Mouse (Mus musculus) limb, embryonic 11.5 days (tissue): ENCODE results near the gene Mtch1. TPM values are rescaled to one million over a fixed set of nuclear protein-coding genes. Genes with fewer than 3 reads are reported as not detected.

ENCODE experiments used
- ATAC-seq: fragments of 200-750 bp; cut with Nextera tagmentation; 2 replicates; pipeline ENCODE4 v1.8.0; 2017; ENCODE audit warnings: low read depth; ENCODE audit not compliant: insufficient number of reproducible peaks, low FRiP score, low TSS enrichment
- DNase-seq: peaks from one replicate; pipeline ENCODE4 v3.0.0-alpha.2; 2015; ENCODE audit warnings: low spot score
- H3K27ac ChIP-seq: fragments of 300-500 bp; sonication (generic); replicated peaks from 2 replicates; pipeline ENCODE4 v1.5.1; 2014; ENCODE audit warnings: low read depth, mild to moderate bottlenecking, low read length
- H3K27me3 ChIP-seq: fragments of 300-500 bp; sonication (generic); 2 replicates; pipeline ENCODE4 v1.6.1; 2014; ENCODE audit warnings: mild to moderate bottlenecking, low read length, mixed read lengths; ENCODE audit not compliant: control insufficient read depth, insufficient read depth
- H3K36me3 ChIP-seq: fragments of 300-500 bp; sonication (generic); 2 replicates; pipeline ENCODE4 v1.6.1; 2014; ENCODE audit warnings: mild to moderate bottlenecking, low read length, moderate library complexity, mixed read lengths; ENCODE audit not compliant: control insufficient read depth, insufficient read depth
- H3K4me1 ChIP-seq: fragments of 300-500 bp; sonication (generic); 2 replicates; pipeline ENCODE4 v1.6.1; 2014; ENCODE audit warnings: low read length, mixed read lengths; ENCODE audit not compliant: control insufficient read depth, insufficient read depth
- H3K4me2 ChIP-seq: fragments of 300-500 bp; sonication (generic); 2 replicates; pipeline ENCODE4 v1.6.1; 2014; ENCODE audit warnings: low read depth, mild to moderate bottlenecking, moderate library complexity; ENCODE audit not compliant: severe bottlenecking
- H3K4me3 ChIP-seq: fragments of 300-500 bp; sonication (generic); 2 replicates; pipeline ENCODE4 v1.5.1; 2014; ENCODE audit warnings: low read depth, low read length
- H3K9ac ChIP-seq: fragments of 300-500 bp; sonication (generic); 2 replicates; pipeline ENCODE4 v1.6.1; 2014; ENCODE audit warnings: mild to moderate bottlenecking, low read length
- H3K9me3 ChIP-seq: fragments of 300-500 bp; sonication (generic); 2 replicates; pipeline ENCODE4 v1.6.1; 2016; ENCODE audit warnings: low read length; ENCODE audit not compliant: control insufficient read depth
- WGBS: fragments of 180-500 bp; shearing (Covaris S2); extraction: QIAGEN DNeasy Blood & Tissue Kit; methylation state at CpG from one replicate; pipeline ENCODE4 v1.1.7; 2014; 5-methylcytosine and 5-hydroxymethylcytosine counted together
- polyA plus RNA-seq: library from polyadenylated mRNA; unstranded; fragments of >200 nt; fragmentation: Nextera tagmentation; extraction: Ambion mirVana; gene quantifications from 2 replicates; pipeline ENCODE4 v1.2.1, GENCODE M21; 2014

Mtch1 gene
- polyA plus RNA-seq, 1 experiment from 2014 or later, result 321 TPM

- WGBS, result 93% methylated on average over 2 of the region's 2 CpGs
- Histone ChIP-seq H3K9me3 (0 out of 2 replicates have a peak, but pooled peaks cover 4% of the 10 kb centered on the region), H3K4me3 (no peak overlapping the region), H3K4me1 (no peaks in the 10 kb centered on the region), H3K27ac (no peak overlapping the region), H3K9ac (no peak overlapping the region), H3K4me2 (no peak overlapping the region), H3K27me3 (no peaks in the 10 kb centered on the region), H3K36me3 (no peaks in the 10 kb centered on the region)
- ATAC-seq (no peak), DNase-seq (no peak)
Measured at GRCm38 (mm10) chr17:29312082-29312481, 35.7 kb downstream of the Mtch1 start.

DNA sequence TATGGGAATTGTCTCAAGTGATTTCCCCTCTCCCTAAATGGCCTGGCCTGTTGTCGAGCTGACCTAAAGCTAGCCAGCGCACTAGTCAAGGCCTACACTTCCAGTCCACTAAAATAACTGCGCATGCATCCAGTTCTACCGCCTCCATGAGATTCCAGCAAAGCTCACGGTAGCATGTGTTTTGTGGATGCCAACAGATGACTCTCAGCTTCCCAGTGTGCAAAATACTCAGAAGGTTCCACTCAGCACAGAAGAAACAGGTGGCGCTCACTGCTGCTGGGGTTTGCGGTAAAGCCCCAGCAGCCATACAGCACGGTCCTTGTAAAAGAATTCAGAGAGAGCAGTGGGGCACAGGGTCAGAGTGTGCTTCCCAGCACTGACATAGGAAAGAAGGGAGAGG lies 36.1 kb downstream of the Mtch1 start:
- no peak overlapping the region for H3K27ac ChIP-seq
- WGBS, result 87% methylated on average over 8 of the region's 8 CpGs
- H3K4me1 ChIP-seq, result no peaks in the 10 kb centered on the region
- H3K36me3 ChIP-seq, result no peaks in the 10 kb centered on the region
- H3K9me3 ChIP-seq, result 0 out of 2 replicates have a peak, but pooled peaks cover 4% of the 10 kb centered on the region
- ATAC-seq (no peak), DNase-seq (no peak)
- H3K4me3 ChIP-seq, result no peak overlapping the region
- H3K4me2 ChIP-seq, result no peak overlapping the region
- H3K9ac ChIP-seq, result no peak overlapping the region
- H3K27me3 ChIP-seq, result no peaks in the 10 kb centered on the region

GRCm38 (mm10) chr17:29310056-29310623 lies 37.6 kb downstream of the Mtch1 start:
- H3K4me3 ChIP-seq, result no peak overlapping the region
- H3K9ac ChIP-seq, result no peak overlapping the region
- 71% methylated on average over 21 of the region's 21 CpGs for WGBS
- 0 out of 2 replicates have a peak, but pooled peaks cover 4% of the 10 kb centered on the region for H3K9me3 ChIP-seq
- no peaks in the 10 kb centered on the region for H3K27me3 ChIP-seq
- DNase-seq, result no peak
- H3K4me2 ChIP-seq, result no peak overlapping the region
- H3K4me1 ChIP-seq, result peaks cover 6% of the 10 kb centered on the region; the same call in 1 of the 2 replicates
- no peak overlapping the region for H3K27ac ChIP-seq
- H3K36me3 ChIP-seq, result no peaks in the 10 kb centered on the region
- no peak for ATAC-seq

DNA sequence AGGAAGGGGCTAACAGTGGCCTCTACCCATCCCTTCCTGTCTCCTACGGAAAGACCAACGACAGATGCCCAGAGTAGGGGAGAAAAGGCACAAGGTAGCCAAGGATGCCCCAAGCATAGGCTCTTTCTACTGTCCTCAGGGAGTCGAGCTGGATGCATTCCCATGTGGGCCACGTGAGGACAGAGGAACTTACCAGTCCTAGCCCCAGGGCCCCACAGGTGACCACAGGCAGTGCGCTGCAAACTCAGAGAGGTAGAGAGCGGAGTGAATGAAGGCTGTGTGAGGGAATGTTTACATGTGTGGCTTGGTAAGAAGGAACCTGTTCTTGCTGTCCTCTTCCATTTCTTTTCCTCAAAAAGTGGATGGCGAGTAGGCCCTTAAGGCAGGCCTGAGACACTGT lies 41.9 kb downstream of the Mtch1 start:
- H3K27me3 ChIP-seq, result no peaks in the 10 kb centered on the region
- H3K4me3 ChIP-seq, result no peak overlapping the region
- no peak overlapping the region for H3K9ac ChIP-seq
- H3K9me3 ChIP-seq, result no peaks in the 10 kb centered on the region
- H3K4me2 ChIP-seq, result no peak overlapping the region
- H3K4me1 ChIP-seq, result peaks cover 25% of the 10 kb centered on the region
- H3K36me3 ChIP-seq, result peaks cover 7% of the 10 kb centered on the region; the same call in 1 of the 2 replicates
- DNase-seq (no peak), ATAC-seq (no peak)
- H3K27ac ChIP-seq, result no peak overlapping the region
- WGBS, result 59% methylated on average over 7 of the region's 7 CpGs

- Histone ChIP-seq H3K36me3 (peaks cover 8% of the 10 kb centered on the region; the same call in 1 of the 2 replicates), H3K4me3 (no peak overlapping the region), H3K9me3 (no peaks in the 10 kb centered on the region), H3K27ac (no peak overlapping the region), H3K4me1 (peaks cover 25% of the 10 kb centered on the region), H3K27me3 (no peaks in the 10 kb centered on the region), H3K9ac (no peak overlapping the region), H3K4me2 (no peak overlapping the region)
- whole genome bisulfite sequencing, result 30% methylated on average over 15 of the region's 15 CpGs
- ATAC-seq, result no peak
- no peak for DNase-seq
Measured at GRCm38 (mm10) chr17:29305058-29305806, 42.5 kb downstream of the Mtch1 start.

DNA sequence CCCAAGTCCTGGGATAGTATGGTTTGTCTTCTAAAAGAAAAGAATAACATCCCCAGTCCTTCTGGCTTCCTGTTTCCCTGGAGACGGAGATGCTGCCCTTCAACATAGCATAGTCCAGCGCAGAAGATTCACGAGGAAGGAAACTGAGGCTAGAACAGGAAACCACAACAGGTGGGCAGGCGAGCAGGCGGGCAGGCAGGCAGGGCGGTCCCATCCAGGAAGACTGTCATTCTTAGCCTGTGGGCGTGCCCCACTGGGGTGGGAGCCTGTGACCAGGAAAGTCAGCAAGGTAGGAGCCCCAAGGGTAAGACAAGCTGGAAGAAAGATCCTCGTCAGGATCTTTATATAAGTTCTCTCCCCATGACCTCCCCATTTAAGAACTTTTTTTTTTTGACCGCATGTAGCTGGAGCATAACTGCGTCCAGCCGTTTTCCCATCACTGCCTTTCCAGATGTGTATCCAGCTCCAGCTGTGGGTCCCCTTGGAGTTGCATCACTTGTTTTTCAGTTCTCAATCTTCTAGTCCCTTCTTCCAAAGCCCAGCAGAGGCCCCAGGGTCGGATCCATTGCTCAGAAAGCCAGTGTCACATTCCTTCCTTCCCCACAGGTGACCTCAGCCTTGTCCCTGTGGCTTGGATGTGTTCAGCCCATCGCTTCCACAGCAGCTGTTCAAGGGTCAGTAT lies 43.2 kb downstream of the Mtch1 start:
- DNase-seq (no peak), ATAC-seq (no peak)
- WGBS, result 69% methylated on average over 13 of the region's 13 CpGs
- H3K4me1 ChIP-seq, result peaks cover 25% of the 10 kb centered on the region
- H3K27me3 ChIP-seq, result no peaks in the 10 kb centered on the region
- peaks cover 12% of the 10 kb centered on the region; the same call in 1 of the 2 replicates for H3K36me3 ChIP-seq
- no peak overlapping the region for H3K9ac ChIP-seq
- no peaks in the 10 kb centered on the region for H3K9me3 ChIP-seq
- no peak overlapping the region for H3K4me3 ChIP-seq
- no peak overlapping the region for H3K4me2 ChIP-seq
- H3K27ac ChIP-seq, result no peak overlapping the region

DNA sequence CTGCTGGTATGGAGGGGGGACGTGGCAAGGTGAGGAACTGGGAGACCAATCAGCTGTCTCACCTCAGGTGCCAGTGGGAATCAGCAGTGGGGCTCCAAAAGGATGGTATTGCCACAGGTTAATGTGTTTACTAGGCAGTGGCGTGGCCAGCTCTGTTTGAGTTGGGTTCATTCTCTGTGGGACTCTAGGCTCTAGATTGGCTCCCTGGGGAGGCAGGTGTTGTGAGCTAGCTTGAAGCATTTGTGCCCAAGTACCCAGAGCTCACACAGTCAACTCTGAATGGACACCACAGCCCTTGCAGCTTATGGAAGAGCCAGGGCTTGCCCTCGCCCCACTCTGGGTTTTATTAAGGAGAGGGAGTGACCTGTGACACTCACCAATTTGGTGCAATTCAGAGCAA lies 43.9 kb downstream of the Mtch1 start:
- no peak overlapping the region for H3K4me3 ChIP-seq
- H3K4me2 ChIP-seq, result no peak overlapping the region
- no peak overlapping the region; the same call in 1 of the 2 replicates for H3K9ac ChIP-seq
- DNase-seq, result no peak
- ATAC-seq, result no peak
- H3K4me1 ChIP-seq, result peaks cover 25% of the 10 kb centered on the region
- no peak overlapping the region for H3K27ac ChIP-seq
- no peaks in the 10 kb centered on the region for H3K9me3 ChIP-seq
- no peaks in the 10 kb centered on the region for H3K27me3 ChIP-seq
- 59% methylated on average over 3 of the region's 3 CpGs for WGBS
- H3K36me3 ChIP-seq, result peaks cover 12% of the 10 kb centered on the region; the same call in 1 of the 2 replicates

DNA sequence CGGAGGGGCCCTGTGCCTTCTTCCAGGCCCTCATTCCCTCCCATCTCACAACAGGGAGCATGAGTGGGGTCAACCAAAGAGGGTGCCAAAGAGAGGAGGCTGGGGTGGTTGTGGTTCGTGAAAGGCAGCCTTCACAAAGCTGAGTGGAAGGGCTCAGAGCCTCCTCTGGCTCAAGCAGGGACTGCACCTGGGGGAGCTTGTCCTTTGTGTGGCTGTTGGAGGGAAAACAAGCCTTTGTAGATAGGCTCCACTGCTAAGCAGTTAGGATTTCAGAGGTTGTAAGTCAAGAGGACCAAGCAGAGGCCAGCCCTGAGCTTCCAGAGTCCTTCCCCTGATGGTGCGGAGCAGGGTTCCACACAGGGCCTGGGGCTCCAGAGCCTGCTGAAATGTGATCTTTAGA lies 44.6 kb downstream of the Mtch1 start:
- Histone ChIP-seq H3K36me3 (peaks cover 15% of the 10 kb centered on the region; the same call in 1 of the 2 replicates), H3K9me3 (no peaks in the 10 kb centered on the region), H3K4me1 (peaks cover 25% of the 10 kb centered on the region), H3K9ac (peak overlapping the region; percentile 45; the same call in 1 of the 2 replicates), H3K27me3 (no peaks in the 10 kb centered on the region), H3K4me3 (no peak overlapping the region), H3K27ac (peak overlapping the region; percentile 3; the same call in 1 of the 2 replicates), H3K4me2 (no peak overlapping the region)
- DNase-seq (peak; percentile 62), ATAC-seq (0 out of 2 replicates have a peak, but pooled peaks have one; percentile 5)
- WGBS, result 40% methylated on average over 3 of the region's 3 CpGs
